Mouse (Mus musculus): ENCODE measurements at regions not wholly inside any gene's neighbourhood (a gene's known extent, or its start where the extent isn't known, plus 50 kb on each side); places are given as distances from the start of the nearest gene placed in this dataset.

DNA sequence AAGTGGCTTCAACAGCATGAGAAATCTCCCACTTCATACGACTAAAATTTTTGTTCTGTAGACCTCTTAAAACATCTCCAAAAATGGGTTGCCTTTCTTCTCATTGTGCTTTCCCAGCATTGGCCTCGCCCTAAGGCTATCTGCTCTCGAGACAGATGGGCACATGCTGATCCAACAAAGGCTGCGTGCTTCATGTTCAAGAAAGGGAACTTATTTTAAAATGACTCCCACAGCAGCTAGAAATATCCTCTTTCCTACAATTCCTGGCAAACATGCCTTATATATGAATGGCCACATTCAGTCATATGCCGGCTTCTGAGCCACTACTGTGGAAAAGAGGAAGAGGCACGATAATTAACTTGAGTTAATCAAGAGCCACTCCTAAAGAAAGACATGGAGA, 356.7 kb upstream of the Pkn2 start:
- TF ChIP-seq CTCF (IDR thresholded peaks at IDR 0.05; ENCODE audit: low read depth): no peak
- no peak for TF ChIP-seq EP300 (IDR thresholded peaks at IDR 0.05; ENCODE audit: low read depth)

All from liver, postnatal 0 days (tissue).